Mouse (Mus musculus) embryo, embryonic 9.5 days (tissue): ENCODE results near the gene Rab11fip2.

Experiments
- DNase-seq: peaks from one replicate; pipeline ENCODE4 v3.0.0-alpha.2; 2017; ENCODE audit errors: extremely low spot score

The Rab11fip2 gene

GRCm38 (mm10) chr19:59853061-59853460 lies 90.4 kb downstream of the Rab11fip2 start:
- DNase-seq: no peak
